Mouse (Mus musculus) cerebellum, adult 9-11 months (tissue): Measurements from ENCODE around the gene Sec61b.

Experiments
- DNase-seq: peaks from one replicate; pipeline ENCODE4 v3.0.0; 2022

Sec61b gene

DNA sequence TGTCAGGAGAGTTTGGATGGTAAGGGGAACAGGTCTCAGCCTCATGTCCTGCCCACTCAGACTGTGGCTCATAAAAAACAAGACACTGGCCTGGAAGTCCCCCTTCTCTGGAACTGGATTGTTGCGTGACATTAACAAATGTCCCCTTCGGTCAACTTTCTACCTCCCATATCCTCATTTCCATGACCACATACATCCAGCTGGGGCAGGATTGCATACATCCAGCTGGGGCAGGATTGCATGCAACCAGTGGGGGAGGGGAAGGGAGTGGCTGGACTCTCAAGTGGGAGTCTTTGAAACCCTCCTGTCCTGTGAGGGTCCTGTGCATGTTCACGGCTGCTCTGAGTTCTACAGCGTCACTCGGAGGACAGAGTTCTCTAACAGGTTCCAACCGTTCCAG, 16.8 kb downstream of the Sec61b start:
- no peak for DNase-seq

DNA sequence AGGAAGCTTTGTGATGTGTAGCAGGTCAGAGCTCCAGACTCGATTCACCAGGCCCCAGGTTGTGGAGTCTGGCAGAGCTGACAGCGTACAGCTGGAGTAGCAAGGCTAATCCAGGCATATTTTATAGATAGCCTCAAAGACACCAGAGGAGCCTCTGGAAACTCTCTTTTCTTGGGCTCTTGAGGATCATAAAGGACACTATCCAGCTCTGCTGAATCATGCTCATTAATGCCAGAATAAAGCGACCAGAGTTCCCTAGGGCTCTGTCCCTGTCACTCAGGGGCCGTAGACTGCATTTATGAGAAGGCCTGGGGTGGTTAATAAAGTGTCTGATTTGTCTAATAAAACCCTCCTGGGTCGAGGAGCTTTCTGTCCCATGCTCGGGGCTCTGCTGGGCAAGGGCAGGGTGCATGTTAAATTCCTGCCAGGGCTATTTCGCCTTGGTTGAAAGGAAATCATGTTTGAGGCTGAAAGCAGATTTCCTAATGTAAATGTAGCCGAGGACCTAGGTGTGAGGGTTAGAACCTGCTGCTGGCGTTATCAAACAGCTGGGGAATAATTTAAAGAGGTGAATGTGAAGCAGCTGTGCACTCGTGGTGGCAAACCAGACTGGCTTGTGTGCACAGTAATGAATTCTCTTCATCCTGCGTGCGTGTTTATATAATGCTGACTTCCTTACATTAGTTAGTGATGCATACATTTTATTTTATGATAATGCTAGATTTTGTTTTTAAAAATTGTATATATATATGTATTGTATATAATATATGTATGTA, 18.0 kb downstream of the Sec61b start:
- DNase-seq, result no peak

DNA sequence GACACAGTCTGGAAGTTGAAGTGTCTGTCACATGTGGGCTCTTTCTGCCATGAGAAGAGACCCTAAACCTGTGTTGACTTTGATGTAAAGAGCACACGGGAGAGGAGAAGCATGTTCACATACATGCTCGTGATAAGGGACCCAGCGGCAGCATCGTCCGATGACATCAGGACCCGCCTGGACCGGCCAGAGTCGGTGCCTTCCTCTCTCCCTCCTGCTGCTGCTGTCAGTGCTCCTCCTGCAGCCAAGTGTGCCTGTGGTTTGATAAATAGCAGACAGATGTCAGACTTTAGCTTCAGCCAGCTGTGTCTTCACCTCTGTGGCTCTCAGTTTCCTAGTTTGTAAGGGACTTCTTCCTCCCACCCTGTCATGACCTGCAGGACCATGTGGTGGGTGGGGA, 19.0 kb downstream of the Sec61b start:
- no peak for DNase-seq

DNA sequence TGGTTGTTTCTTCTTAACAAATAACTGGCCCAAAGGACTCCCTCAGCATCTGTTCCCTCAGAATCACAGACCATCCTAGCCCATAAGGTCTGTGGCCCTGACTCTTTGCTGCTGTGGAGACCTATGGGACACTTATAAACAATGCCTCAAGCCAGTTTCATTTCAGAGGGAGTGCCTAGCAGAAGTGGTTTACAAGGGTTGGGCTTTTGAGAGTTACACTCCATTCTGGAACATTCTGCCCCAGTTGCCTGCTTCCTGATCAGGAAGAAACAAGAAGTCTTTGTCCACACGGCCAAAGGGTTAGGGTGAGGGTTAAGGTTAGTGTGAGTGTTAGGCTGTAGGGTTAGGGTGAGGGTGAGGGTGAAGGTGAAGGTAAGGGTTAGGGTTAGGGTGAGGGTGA, 19.7 kb downstream of the Sec61b start:
- DNase-seq, result no peak

DNA sequence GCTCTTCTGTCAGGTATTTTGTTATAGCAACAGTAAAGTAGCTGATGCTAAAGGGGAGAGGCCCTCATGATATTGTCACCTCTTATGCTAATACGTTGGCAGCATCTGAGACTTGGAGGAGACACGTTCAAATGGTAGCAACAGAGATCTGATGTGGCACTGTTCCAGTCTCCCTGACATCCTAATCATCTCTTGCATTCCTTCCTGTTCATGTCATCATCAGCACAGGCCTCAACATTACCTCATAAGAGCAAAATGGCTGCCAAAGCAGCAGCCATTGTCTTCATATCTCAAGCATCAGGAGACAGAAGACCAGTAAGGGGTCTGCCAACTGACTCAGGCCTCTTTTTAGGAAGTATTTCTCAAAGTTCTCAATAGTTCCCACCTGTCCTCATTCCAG, 20.2 kb downstream of the Sec61b start:
- no peak for DNase-seq

DNA sequence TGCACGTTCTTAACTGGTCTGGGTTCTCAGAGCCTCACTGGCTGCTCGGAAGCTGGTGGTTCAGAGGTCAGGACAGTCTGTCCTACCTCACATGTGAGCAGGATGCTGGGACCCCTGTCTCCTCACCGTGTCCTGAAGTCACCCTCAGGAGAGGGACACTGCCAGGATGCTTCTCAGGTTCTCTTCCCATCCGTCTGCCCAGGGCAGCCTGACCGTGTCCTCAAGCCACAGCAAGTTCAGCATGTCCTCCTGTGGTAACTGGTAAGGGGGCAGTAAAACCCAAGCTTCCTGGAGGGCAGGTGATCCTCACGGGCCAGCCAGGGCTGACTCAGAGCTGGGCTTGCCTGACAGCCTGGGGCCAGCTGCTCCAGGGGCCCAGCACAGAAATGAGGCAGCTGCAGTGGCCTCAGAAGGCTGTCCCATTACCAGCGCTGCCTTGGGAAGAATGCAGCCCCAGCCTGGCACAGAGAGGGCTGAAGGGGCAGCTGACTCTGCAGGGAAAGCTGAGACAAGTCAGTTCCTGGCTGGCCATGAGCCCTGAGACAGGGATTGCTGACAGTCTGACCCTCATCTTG, 23.4 kb downstream of the Sec61b start:
- DNase-seq, result no peak

DNA sequence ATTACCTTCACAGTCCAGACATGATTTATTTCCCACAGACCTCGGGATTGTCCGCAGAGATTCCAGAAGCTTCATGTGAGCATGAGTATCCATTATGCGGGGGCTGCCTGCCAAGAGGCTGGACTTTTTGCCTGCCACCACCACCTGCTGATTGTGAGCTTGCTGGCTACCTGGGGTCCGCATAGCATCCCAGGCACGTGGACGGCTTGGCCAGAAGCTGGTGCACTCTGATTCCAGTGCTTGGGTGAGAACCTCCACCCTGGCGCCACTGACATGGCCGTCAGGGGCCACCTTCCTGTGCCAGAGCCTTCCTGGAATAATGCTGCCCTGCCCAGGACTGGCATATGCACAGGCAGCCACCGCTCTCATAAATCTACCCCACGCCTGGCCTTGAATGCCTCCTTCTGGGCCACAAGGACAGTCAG, 24.7 kb downstream of the Sec61b start:
- no peak for DNase-seq

DNA sequence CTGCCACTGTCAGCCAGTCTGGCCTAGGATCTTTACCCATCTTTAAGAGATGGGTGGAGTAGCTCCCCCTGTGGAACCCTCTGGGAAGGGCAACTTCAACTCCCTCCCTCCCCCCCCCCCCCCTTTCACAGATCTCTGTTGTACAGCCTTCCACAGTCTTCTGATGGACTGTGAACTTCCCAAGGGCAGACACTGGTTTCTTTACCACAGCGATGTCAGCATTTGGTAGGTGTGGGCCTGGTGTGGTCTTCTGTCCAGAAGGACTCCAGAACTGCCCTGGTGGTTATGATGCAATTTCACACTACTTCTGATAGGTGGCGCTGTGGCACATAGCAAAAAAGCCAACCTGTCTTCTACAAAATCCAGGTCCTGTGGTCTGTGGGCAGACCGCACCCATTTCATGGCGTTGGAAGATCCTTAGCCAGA, 28.1 kb downstream of the Sec61b start:
- DNase-seq, result peak; percentile 61

DNA sequence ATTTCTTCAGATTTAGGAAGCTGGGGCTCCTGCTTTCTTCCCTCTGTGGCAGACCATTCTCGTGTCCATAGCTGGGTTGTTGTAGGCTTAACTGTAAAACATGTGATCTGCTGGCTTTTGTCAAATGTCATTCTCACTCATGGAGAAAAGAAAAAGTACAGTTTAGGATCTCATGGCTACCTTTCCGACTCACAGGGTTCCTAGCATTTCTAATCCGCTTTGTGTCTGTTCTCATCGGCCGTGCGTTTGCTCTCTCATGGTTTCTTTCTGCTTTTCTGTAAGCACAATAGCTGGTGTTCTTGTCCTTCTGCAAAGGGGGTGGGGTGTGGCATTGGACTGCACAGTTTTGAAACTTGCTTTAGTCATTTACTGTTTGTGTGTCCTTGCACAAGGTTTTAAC, 28.6 kb downstream of the Sec61b start:
- no peak for DNase-seq

DNA sequence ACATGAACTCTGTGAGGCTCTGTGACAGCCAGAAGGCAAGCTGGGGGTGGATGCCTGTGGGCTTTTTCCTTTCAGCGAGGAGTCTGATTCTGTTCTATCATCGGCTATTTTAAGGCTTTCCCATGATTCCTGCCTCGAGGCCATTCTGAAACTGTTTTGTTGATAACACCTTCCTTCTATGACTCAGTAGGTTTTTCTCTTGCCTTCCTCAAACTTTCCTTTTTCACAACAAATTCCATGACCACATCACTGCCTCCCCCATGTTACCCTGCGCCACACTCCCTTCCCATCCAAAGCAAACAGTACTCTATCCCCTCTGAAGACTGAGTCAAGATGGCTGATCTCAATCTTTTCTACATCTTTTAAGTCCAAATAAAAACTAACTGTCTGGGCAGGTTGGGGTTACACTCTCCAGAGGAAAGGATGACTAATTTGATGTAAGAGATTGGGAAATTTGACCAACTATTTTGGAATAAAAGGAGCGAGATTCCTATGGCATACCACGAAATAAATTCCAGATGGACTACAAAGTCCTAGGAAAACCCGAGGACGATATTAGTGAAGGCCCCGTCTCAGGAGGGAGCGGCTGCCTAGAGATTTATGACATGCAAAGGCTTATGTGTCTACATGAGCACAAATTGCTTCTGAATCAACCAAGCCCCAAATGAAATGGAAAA, 30.5 kb downstream of the Sec61b start:
- no peak for DNase-seq

DNA sequence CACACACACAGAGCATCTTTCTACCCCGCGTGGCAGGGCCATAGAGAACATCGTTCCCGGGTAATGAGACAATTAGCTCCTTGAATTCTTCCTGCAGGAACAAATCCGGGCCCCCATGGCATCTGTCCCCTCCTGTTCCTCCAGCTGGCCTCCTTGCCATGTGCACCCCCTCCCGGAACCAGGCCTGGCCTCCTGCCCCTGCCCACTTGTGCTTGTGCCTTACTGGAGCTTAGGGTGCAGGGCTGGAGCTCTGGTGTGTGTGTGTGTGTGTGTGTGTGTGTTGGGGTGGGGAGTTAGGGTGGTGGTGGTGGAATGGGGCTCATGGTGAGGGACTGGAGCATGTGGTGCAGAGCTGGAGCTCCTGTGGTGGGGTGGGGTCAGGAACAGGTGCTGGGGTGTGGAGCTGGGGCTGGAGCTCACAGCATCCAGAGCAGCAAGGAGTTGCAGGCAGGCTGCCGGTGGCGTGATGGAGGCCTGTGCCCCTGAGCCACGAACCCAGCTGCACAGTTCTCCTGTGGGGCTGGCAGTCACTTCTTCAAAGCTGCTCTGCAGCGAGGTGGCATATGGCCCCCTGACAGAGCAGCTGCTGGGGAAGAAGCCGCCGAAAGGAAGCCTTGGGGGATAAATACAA, 44.2 kb downstream of the Sec61b start:
- peak; percentile 74 for DNase-seq

DNA sequence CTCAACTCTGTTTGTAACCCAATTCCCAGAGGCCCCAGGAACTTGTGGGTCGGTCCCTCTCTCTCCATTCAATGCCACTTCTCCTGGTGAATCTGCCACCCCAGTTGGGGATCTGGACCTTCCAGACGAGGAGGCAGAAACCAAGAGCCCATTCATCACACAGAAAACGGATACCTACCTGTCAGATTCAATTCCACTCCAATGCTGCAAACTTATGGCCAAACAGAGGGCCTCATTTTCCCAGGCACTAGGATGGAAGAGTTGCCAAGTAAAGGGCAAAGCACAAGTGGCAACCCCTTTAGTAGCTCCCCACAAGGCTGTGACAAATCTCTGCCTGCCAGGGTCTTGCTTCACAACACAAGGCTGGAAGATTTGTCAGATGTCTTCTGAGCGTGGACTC, 45.6 kb downstream of the Sec61b start:
- no peak for DNase-seq

DNA sequence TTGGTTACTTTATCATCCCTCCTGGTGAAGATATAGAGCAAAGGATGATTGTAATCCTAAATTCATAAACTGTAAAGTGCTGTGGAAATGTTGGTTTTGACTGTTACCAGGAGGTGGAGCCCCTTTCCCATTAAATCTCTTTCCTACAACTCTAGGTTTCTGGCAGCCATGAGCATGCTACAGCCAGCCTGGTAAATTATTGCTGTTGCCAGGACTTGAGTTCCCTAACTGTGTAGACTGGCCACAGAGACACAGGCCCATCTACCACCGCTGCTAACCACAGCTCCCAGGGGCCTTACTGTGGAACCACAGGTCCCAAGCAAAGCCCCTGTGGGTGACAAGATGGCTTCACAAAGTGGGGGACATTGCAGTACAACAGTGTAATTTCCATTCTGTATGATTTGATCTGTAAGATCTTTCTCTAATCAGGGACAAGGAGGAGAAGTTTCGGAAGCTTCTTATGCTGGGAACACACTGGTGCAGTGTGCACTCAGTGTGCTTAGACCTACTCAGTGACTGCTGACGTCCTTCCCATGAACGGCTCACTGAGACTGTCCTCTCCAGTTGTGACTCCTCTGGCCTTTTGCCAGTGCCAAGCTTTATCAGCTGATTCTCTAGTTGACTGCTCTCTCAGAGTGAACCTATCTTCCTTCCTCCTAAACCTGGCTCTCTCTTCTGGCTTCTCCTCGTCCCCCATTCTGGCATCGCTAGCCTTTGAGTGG, 47.6 kb downstream of the Sec61b start:
- peak; percentile 17 for DNase-seq

DNA sequence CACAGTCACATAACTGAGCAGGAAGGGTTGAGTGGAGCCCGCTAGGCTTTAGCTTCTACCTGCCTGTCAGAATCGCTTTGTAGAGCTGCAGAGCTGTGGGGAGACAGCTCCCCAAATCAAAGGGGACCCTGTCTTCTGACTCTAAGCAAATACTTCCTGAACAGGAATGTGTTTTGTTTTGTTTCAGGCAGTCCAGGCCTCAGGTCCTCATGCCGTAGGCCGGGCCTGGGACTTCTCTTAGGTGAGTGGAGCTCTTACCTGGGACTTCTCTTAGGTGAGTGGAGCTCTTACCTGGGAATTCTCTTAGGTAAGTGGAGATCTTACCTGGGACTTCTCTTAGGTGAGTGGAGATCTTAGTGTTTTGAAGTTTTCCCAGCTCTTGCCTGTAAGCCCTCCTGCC, 55.4 kb downstream of the Sec61b start:
- DNase-seq, result no peak
